Mouse (Mus musculus) kidney, adult 18-20 months (tissue): ENCODE measurements around the gene Tfe3.
"Not testable (repeated sequence)": the region's sequence is repeated elsewhere in the genome, so short reads cannot be mapped to it uniquely, and the experiment has no call there.

Experiments
- DNase-seq: peaks from one replicate; pipeline ENCODE4 v3.0.0; 2021

Tfe3 gene

DNA sequence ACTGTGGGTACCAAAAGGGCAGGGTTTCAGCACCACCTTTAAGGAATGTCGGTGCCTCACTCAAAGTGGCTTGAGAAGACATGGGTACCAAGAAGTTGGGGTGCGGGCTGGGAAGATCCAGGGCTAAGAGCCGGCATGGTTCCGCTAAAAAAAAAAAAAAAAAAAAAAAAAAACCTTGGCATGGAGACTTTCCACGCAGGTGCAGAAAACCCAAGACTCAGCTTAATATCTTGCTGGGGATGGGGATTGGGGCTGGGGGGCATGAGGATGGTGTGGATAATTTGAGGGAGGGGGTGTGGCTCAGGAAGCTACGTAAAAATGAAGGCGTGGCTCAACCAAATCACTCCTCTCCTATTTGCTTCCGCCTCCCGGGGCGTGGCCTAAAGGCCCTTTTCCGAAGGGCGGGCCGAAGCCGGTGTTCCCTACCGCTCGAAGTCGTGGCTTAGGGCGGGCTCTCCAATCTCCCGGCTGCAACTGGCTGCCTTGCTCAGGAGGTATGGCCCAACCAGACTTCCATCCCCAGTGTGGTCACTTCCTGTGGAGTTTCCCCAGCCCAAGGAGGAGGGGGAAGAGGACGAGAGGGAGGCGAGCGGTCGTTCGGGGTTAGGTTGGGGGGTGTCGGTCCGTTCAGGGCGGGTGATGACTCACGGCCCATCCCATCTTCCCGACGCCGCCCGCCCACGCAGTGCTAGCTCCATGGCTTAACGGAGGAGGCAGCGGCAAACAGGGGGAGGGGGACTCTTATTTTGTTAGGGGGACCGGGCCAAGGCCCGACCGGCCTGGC is at the start of gene Tfe3:
Tfe3 (plus strand) TSS at position 424 of the 784 bp plus-strand sequence.
- DNase-seq: peak; percentile 89

DNA sequence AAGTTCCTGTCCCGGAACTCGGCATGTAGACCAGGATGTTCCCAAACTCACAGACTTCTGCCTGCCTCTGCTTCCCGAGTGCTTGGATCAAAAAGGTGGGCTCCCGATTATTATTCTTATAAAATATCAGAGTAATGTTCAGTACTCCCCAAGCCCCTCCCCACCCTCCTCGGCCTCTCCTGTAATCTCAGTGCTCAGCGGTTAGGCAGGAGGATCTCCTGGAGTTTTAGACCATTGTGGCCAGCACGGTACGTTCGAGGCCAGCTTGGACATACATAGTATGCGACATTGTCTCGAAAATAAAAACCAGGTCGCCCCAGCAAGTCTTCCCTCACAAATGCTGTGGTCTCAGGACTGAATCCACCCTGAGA is 48.6 kb upstream of the Tfe3 start:
- DNase-seq: not testable (repeated sequence)

DNA sequence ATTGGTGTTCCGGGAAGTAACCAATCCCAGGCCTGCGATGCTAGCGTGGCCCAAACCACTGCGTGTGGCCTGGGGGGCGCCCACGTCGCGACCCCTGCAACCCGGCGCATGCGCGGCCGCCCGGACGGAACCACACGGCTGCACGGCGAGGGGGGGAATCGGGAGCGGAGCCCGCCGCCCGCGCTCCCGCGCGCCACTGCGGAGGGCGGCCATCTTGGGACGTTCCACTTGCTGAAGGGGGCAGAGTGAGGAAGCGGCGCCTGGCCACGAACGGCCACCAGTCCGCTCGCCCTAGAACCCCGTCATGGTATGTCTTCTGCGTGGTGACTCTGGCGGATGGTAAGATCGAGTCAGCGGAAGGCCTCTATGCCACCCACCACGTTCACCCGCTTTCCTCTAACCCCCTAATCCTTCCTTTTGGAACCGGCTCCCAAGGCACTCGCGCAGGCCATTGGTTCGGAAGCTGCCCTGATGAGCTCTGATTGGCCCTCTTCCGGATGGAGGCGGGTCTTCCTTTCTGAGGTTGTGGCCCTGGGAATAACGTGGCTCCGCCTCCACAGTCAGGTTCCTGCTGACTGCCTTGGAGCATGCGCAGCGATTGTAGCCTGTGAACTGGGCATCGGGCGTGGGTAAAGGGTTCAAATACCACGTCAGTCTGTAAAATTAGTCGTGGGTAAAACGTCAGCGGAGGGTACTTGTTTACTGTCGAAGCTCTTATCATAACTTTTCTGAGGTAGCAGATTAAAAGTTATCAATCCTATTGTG is 48.0 kb upstream of the Tfe3 start, which contains the start of gene Wdr45:
Wdr45 (plus strand) TSS at position 199 of the 765 bp plus-strand sequence.
- DNase-seq: peak; percentile 91

DNA sequence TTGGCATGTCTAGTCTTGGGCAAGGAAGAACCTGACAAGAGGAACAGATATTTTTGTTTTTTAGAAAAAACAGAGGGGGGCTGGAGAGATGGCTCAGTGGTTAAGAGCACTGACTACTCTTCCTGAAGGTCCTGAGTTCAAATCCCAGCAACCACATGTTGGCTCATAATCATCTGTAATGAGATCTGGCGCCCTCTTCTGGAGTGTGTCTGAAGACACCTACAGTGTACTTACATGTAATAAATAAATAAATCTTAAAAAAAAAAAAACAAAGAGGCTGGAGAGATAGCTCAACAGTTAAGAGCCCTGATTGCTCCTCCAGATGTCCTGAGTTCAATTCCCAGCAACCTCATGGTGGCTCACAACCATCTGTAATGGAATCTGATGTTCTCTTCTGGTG is 46.3 kb upstream of the Tfe3 start:
- not testable (repeated sequence) for DNase-seq

DNA sequence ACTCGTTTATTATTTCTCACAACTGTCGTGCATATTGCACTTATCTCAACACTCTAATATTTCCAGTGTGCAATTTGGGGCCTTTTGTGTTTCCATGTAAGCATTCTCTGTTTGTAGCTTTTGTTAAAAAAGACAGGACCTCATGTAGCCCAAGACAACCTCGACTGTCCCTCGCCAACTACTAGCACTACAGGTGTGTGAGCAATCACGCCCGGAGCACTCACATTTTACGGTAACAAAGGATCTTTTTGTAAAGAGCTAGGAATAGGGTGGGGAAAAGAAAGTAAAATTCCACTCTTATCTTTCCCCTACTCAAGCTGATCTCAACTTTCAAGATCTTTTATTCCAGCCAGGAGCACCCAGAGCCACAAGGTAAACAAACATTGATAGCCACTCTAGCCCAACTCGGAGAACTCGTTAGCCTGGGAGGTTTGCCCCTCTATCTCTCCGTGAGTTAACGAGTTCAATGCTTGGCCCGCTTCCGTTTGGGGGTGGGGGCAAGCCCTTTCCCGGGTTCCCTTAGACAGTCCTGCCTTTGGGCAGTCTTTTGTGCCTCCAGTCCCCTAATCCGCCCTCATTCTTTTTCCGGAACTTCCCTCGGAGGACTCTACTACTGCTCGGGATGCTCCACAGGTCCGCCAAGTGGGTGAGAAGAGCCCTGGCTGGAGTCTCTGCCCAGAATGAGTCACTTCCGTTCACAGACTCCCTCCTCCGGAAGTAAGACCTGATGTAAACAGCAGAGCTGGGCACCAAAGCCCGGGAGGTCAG is 40.7 kb upstream of the Tfe3 start, which contains the start of gene Gm45208:
Gm45208 (plus strand) TSS at position 732 of the 768 bp plus-strand sequence.
- peak; percentile 79 for DNase-seq

DNA sequence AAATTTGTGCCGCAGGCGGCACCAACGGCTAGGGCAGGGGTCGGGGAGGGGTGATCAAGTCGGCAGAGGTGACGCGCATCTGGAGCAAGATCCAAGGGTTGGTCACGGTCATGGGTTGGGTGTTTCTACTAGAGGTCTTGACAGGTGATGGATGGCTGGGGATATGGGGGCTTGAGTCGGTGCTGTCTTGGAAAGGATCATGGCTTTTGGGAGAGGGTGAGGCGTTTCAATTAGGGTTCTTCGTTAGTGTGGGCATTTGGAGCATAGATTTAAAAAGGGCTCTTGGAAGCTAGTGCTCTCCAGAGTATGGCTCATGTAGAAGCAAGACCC is 40.1 kb upstream of the Tfe3 start:
- DNase-seq: no peak

DNA sequence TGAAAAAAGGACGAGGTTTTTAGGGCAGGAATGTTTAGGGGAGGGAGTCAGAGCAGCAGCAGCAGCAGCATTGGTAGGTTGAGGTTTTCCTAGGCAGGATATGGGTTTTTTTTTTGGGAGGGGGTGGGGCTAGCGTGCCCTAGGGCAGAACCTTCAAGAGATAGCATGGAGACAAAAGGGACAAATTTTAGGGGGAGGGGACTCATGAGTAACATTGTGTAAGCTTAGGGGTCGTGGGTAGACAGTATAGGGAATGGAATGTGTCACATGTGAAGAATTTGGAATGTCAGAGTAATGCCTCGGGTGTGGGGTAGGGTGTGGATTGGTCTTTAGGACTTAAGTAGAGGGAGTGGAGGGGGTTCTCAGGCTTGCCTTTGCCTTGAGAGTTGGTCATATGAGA is 39.7 kb upstream of the Tfe3 start:
- DNase-seq: no peak

DNA sequence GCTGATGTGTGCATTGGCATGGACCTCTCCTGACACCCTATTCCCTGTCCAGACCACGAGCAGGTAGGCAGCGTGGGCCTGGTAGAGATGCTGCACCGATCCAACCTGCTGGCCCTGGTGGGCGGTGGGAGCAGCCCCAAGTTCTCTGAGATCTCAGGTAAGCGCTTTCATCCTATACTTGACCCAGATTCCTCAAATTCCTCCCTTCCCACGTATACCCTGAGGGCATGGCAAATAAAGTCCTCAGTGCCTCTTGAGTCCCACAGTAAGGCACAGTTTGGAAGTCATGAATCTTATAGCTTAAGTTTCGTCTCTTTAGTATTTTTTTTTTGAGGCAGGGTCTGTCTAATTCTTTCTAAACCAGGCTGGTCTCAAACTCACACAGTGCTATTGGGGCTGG is 38.2 kb upstream of the Tfe3 start:
- DNase-seq: no peak

DNA sequence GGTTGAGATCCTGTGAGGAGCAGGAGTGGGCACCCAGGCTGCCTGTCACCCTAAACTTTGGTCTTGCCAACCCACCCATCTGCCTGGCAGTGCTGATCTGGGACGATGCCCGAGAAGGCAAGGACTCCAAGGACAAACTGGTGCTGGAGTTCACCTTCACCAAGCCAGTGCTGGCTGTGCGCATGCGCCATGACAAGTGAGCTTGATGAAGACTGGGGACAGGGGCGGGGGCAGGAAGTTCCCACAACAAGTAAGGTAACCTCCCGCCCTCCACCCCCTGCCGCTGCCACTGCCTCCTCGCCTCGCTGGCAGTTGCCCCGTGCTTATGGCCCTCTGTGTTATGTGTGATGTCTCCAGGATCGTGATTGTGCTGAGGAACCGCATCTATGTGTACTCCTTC is 36.5 kb upstream of the Tfe3 start:
- DNase-seq: no peak

DNA sequence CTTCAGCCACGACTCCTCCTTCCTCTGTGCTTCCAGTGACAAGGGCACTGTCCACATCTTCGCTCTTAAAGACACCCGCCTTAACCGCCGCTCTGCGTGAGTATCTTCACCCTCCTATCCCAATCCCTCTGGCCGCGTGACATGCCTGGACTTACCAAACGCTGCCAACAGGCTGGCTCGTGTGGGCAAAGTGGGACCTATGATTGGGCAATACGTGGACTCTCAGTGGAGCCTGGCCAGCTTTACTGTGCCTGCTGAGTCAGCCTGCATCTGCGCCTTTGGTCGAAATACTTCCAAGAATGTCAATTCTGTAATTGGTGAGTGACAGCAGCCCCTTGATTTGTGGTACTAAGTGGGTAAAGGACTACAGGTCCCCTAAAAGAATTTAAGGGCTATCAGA is 35.2 kb upstream of the Tfe3 start:
- no peak for DNase-seq

DNA sequence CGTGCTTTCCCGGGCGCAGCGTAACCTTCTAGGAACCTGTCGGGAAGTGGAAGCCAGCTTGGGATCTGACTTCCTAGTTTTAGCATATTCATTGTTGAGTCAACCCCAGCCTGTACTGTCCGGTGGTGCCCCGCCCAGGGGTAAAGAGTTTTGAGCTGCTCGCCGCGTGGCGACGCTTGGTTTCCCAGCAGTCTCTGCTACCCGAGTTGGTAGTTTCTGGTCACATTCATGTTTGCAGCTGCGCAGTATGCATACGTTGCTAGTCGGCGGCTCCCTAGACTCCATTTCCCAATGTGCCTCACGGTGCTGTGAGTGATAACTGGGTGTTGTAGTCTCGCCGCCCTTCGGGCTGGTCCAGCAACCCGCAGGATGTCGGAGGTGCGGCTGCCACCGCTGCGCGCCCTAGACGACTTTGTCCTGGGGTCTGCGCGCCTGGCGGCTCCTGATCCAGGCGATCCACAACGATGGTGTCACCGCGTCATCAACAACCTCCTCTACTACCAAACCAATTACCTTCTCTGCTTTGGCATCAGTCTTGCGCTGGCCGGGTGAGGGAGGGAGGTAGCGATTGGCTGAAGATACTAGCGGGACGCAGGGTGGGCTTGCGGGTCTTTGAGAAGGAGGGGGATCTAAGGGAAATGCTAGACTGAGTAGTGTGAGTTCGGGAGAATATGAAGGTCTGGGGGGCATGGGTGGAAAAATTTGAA is 34.0 kb upstream of the Tfe3 start, which contains the start of gene Praf2:
Praf2 (plus strand) TSS at position 225 of the 707 bp plus-strand sequence.
- DNase-seq: peak; percentile 71

DNA sequence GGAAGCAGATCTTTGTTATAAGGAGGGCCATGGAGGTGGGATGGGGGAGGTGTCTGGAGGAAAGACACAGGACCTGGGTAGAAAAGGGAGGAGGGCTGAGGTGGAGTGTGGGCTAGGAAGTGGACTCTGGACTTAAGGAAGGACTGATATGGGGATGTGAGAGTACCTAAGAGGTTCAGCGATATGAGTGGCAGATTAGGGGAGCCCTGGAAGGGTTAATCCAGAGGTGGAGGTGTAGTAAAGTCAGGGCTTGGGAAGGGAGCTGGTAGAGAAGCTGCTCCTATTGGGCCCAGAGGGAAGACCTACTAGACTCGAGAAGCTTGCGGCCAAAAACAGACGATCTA is 33.5 kb upstream of the Tfe3 start:
- no peak for DNase-seq

DNA sequence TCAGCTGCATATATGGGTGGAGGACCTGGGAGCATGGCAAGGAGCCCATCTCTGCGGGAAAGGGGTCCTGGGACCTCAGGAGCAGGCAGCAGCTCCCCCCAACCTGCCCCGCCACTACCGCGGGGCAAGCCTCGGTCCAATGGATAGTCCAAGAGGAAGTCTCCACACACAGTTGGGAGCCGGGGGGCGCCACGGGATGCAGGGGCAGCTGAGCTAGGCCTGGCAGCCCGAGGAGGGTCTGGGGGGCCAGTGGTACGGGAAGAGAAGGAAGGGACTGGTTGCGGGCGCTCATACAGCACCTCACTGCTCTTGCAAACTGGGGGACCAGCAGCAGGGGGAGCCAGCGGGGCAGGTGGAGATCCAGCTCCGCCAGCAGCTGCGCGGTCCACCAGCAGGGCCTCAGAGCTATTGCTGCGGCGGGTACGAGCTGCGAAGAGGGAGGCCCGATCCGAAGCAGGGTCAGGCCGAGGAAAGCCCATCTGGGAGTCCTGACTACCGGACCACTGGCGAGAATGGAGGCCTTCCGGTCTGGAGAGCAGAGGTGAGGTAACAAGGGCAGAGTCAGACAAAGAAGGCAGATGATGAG is 28.7 kb upstream of the Tfe3 start:
- DNase-seq: peak; percentile 73

DNA sequence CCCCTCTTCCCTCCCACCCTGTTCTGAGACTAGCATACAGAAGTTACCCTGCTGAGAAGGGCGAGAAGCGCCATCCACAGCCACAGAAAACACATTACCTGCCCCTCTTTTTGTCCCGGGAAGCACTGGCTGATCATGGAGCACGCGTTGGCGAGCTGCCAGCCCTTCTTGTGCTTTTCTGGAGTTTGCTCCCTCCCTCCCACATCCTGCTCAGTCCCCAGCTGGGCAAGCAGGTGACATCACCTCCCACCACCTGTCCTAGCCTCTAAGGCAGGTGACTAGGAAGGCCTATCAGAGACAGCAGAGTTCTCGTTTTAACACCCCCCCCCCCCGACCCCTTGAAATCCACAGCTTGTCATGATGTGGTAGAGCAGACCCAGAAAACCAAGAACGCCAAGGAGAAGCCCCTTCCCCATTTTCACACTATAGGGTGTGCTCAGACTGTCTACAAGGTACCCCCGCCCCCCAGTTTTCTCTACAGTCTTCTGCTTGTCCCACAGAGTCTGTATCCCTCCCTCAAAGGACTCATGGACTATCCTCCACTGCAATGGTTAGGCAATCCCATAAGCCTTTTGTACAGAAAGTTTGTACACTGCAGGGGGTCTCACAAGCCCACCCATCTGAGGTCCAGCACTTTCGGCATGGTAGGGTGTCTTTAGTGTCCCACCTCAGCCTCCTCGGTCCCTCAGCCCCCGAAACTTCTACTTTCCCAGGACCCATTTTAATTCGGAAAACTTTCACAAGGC is 22.9 kb upstream of the Tfe3 start:
- DNase-seq: peak; percentile 74

DNA sequence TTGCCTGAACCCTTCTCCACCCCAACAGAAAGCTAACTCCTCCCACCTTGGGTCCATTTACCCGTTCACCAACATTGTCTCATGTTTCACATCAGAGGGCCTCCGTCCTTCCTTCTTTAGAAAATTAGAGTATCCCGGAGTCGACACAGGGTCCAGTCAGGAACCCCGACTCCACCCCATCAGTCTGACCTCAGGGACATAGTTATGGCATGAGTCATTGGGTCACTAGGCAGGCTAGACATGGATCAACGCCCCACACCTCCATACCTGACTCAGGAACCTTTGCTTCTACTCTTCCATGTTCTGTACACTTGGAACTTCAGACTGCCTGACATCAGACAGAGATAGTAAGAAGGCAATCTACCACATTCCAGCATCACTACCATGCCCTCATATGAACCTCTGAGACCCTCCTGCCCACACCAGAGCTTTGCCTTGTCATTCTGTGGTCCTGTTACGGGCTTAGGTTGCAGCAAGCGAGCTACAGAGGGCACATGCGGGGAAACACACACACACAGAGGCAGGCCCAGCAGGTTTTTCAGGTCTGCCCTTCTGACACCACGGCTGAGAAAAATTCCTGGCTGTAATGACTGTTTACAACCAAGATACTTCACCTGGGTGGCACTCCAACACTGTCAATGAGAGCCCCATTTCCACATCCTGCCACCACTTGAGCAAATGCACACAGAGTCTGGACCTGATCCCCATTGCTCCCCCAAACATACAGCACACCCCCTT is 22.1 kb upstream of the Tfe3 start:
- peak; percentile 35 for DNase-seq

DNA sequence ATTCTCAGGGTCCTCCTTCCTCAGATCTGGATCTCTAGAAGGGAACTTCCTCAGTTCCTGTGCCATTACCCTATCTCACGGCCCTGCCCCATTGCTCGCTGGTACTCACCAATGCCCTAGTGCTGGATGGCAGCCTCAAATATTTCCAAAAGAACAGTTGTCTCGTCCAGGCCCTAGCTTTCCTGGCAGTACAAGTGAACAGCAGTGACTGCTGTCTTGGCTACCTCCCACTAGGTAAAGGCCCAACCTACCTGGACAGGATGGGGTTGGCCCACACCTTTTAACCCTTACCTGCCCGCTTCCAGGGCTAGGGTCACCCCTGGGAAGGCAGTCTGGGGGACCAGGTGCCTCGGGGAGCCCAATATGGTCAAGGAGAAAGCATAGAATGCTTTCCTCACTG is 21.3 kb upstream of the Tfe3 start:
- no peak for DNase-seq

DNA sequence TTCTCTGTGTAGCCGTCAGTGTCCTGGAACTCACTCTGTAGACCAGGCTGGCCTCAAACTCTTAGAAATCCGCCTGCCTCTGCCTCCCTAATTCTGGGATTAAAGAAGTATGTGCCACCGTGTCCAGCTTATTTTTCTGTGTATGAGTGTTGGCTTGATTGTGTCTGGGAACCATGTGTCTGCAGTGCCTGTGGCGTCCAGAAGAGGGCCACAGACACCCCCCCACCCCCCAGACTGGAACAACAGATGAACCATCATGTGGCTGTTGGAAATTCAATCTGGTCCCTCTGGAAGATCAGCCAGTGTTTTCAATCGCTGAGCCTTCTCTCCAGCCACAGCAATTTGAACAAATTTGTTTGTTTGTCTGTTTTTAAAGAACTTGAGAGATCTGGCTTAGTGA is 18.9 kb upstream of the Tfe3 start:
- DNase-seq: no peak

DNA sequence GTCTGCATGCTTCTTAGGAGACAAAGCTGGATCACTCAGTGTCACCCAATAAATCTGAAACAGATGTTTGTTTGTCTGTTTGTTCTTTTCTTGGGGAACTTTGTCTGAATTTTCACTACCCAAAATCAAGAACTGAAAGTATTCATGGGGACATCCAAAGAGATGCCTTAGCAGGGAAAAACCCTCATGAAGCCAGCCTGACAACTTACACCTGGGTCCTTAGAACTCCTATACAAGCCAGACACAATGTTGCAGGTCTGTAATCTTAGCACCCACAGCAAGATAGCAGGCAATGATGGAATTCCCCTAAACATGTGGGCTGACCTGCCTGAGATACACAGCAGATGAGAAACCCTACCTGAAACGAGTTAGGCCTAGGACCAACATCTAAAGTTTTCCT is 17.4 kb upstream of the Tfe3 start:
- no peak for DNase-seq

DNA sequence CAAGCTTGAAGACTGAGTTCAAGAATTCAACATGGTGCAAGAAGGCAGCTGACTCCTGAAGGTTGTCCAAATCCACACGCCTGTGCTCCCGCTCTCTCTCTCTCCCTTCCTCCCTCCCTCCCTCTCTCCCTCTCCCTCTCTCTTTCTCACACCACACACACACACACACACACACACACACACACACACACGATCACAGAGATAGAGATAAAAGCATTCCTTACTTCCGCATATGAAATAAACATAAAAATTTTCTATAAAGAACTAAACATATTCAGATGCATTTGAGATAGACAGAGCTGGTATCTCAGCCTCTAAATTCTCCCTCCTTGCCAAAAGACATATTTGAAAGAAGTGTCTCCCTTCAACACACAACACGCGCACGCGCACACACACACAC is 16.9 kb upstream of the Tfe3 start:
- DNase-seq: no peak

DNA sequence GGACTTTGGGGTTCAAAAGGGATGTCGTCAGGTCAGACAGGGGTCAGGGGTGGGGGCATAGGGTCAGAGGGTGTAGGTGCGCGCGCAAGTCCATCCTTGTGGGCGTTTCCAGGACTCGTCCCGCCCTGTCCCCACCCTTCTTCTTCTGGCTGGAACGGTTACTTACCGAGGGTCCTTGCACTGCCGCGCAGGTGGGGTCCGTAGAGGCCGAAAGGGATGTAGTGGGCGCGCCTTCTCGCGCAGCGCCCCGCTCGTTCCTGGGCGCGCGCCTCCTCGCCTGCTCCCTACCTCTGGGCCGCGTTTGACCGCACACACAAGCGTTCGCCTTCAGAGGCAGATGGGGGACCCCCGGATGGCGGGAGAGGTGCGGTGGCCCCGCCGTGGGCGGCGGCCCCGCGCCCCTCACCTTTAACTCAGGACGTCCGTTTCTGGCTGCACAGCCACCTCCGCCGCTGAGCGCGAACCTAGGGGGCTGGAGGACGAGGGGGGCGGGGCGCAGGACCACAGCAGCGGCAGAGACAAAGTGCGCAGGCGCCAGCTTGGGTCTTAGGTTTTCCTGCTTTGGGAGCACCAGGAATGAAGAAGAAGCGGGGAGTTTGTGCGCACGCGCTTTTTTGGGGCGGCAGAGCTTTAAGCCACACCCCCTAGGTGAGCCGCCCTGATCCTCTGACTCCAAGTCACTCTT is 11.8 kb upstream of the Tfe3 start, which contains the start of gene Ccdc120:
Ccdc120 (minus strand) TSS at position 474 of the 685 bp plus-strand sequence.
- peak; percentile 70 for DNase-seq
